Mouse (Mus musculus): Measurements from ENCODE around the gene Olfr1412. TPM values are rescaled to one million over a fixed set of nuclear protein-coding genes. Genes with fewer than 3 reads are reported as not detected.

Gene Olfr1412
- total RNA-seq (2015), result not detected in 2 replicates
- total RNA-seq (2017), result not detected in 2 replicates

GRCm38 (mm10) chr1:92585479-92585878, at the start of gene Olfr1412:
Olfr1412 (plus strand) TSS chr1:92585779.
- no peak for ATAC-seq (ENCODE audit: poor library complexity, severe bottlenecking)

DNA sequence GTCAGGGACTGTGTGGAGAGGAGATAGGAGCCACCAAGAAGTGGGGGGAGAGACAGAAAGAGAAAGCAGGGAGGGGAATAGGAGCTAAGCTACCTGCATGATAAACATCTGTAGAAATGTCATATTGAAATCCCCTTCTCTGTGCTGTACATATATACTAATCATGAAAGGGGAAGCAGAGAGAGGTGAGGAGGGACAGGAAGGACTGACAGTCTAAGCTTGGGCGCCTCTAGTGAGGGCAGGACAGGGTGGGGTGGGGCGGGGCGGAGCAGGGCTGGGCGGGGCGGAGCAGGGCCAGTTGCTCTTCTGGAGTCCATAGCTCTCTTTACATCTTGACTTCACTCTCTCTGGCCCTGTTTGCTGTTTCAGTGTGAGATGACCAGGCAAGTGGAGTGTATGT, 48.6 kb upstream of the Olfr1412 start:
- no peak for ATAC-seq (ENCODE audit: poor library complexity, severe bottlenecking)

- no peak for ATAC-seq (ENCODE audit: poor library complexity, severe bottlenecking)
These were observed 46.5 kb upstream of the Olfr1412 start for GRCm38 (mm10) chr1:92539071-92539470.

- ATAC-seq (ENCODE audit: poor library complexity, severe bottlenecking), result no peak
These were observed 39.6 kb upstream of the Olfr1412 start for GRCm38 (mm10) chr1:92545929-92546328.

- no peak for ATAC-seq (ENCODE audit: poor library complexity, severe bottlenecking)
These were observed 14.6 kb upstream of the Olfr1412 start, which contains the start of gene Olfr1413 for GRCm38 (mm10) chr1:92571022-92571421. Olfr1413 (plus strand) TSS chr1:92571322.

DNA sequence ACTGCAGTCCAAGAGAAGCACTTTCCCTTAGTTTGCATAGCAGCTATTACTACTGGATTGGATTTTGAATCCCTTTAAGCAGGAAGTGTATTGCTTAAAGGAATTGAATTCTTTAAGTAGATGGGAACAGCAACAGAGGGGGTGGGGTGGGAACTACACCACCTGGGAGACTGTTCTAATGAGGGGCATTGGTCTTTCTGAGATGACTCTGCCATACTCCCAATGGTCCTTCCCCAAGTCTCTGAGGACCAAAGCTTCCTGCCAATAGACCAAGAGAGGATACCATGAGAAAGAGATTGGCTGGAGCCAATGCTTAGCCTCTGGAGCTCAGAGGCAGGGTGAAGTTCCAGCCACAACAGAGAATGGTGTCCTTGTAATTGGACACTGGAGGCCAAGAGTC, 8.5 kb downstream of the Olfr1412 start, which contains the start of gene Olfr1411:
Olfr1411 (plus strand) TSS at position 301 of the 400 bp plus-strand sequence.
- ATAC-seq (ENCODE audit: poor library complexity, severe bottlenecking), result no peak

GRCm38 (mm10) chr1:92596019-92596418, 10.4 kb downstream of the Olfr1412 start:
- ATAC-seq (ENCODE audit: poor library complexity, severe bottlenecking), result no peak

GRCm38 (mm10) chr1:92605482-92605881, 19.9 kb downstream of the Olfr1412 start, which contains the start of gene Olfr1410:
Olfr1410 (plus strand) TSS chr1:92605782.
- no peak for ATAC-seq (ENCODE audit: poor library complexity, severe bottlenecking)

- no peak for ATAC-seq (ENCODE audit: poor library complexity, severe bottlenecking)
These were observed 22.1 kb downstream of the Olfr1412 start for GRCm38 (mm10) chr1:92607711-92608110.

DNA sequence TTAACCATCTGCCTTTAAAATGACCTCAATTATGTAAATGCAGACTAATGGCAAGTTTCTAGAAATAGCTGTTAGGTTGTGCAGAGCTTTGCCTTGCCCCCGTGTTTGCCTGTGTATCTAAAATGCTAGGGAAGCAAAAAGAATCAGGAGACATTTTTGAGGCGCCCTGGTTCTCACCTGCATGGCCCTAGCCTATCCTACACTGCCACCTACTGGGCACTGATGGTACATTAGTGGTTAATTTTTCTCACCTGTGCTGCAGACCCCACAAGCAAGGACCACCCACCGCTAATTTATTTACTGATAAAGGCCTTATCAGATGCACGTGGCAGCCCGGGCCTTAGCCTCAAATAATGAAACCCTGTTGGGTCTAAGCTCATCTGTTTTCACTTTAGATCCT, 25.4 kb downstream of the Olfr1412 start:
- peak; percentile 71 for ATAC-seq (ENCODE audit: poor library complexity, severe bottlenecking)

GRCm38 (mm10) chr1:92613175-92613574, 27.6 kb downstream of the Olfr1412 start:
- ATAC-seq (ENCODE audit: poor library complexity, severe bottlenecking), result no peak

DNA sequence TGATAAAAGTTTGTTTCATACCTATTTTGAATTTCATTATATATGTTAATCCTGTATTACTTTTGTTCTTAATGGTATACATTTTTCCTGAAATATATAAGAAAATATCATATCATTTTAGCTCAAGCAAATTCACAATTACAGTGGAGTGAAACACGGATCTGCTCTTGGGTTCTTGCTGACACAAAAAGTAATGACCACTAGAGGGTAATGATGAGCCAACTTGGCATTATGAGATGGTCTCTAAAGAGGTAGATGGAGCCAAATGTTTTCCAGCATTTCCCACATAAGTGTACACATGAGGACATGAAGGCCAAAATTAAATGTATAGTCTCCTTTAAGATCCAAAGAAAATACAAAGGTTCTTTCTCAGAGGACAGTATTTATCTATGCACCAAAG, 28.9 kb downstream of the Olfr1412 start:
- ATAC-seq (ENCODE audit: poor library complexity, severe bottlenecking), result no peak

DNA sequence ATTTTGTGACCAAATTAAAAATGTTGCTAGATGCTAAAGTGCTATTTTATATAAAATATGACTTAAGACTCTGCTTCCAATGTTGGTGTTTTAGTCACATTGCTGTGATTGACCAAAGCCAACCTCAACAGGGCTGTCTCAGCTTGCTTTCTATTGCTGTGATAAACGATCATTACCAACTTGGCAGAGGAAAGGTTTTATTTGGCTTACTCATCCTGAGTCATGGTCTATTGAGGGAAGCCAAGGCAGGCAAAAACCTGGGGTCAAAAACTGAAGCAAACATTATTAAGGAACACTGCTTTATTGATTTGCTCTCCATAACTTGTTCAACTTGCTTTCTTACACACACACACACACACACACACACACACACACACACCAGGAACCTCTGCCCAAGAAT, 30.5 kb downstream of the Olfr1412 start:
- ATAC-seq (ENCODE audit: poor library complexity, severe bottlenecking), result no peak

GRCm38 (mm10) chr1:92617488-92617887, 31.9 kb downstream of the Olfr1412 start, which contains the start of gene Olfr12:
Olfr12 (plus strand) TSS chr1:92617788.
- ATAC-seq (ENCODE audit: poor library complexity, severe bottlenecking), result no peak

DNA sequence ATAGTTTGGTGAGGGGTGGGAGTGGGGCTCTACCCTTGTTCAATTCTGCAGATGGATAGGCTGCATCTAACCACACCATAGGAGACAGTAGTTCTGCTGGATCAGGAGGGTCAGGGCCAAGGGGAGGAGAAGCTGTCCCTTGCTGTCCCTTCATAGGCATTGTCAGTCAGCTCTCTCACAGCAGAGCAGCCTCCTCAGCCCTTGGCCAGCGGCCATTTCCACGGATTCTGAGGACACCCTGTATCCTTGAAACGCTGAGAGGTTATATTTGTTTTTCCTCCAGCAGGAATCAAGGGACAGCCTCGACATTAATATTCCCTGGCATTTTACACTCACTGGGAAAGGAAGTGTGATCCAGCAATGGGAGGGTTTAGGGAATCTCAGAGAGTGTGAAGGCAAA, 32.8 kb downstream of the Olfr1412 start:
- ATAC-seq (ENCODE audit: poor library complexity, severe bottlenecking), result no peak

GRCm38 (mm10) chr1:92628227-92628626, 42.6 kb downstream of the Olfr1412 start:
- ATAC-seq (ENCODE audit: poor library complexity, severe bottlenecking), result no peak

DNA sequence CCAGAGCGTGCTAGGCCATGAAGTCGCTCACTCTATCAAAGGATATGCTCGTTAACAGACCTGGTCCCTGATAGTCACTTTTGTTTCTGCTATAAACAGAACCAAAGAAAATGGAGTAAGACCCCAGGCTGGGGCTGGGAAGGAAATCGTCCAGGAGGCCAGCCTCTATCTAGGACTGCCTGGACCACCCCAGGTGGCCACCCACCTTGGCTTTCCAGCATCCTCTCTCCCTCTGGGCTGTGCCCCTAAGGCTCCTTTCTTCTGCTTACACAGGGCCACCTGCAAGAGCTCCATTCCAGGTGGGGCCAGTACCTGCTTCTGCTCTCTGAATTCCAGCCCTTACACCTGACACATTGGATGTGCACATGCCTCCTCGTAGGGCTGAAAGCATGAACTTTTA, 46.6 kb downstream of the Olfr1412 start:
- no peak for ATAC-seq (ENCODE audit: poor library complexity, severe bottlenecking)

DNA sequence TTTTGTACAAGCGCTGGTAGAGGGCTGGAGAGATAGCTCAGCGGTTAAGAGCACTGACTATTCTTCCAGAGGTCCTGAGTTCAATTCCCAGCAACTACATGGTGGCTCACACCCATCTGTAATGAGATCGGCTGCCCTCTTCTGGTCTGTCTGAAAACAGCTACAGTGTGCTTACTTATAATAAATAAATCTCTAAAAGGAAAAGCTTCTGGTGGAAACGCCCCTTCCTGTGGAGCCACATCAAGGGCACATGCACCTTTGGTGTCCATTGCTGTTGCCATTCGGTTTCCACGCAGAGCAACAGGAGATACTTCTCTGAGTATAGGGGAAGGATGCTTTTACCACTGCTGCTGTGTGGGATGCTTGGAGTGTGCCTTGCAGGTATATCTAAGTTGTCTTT, 47.4 kb downstream of the Olfr1412 start:
- ATAC-seq (ENCODE audit: poor library complexity, severe bottlenecking), result no peak

GRCm38 (mm10) chr1:92633726-92634125, 48.1 kb downstream of the Olfr1412 start:
- ATAC-seq (ENCODE audit: poor library complexity, severe bottlenecking), result no peak

GRCm38 (mm10) chr1:92634569-92634968, 49.0 kb downstream of the Olfr1412 start:
- ATAC-seq (ENCODE audit: poor library complexity, severe bottlenecking), result no peak

- ATAC-seq (ENCODE audit: poor library complexity, severe bottlenecking), result no peak
These were observed 49.5 kb downstream of the Olfr1412 start for GRCm38 (mm10) chr1:92634976-92635599.

DNA sequence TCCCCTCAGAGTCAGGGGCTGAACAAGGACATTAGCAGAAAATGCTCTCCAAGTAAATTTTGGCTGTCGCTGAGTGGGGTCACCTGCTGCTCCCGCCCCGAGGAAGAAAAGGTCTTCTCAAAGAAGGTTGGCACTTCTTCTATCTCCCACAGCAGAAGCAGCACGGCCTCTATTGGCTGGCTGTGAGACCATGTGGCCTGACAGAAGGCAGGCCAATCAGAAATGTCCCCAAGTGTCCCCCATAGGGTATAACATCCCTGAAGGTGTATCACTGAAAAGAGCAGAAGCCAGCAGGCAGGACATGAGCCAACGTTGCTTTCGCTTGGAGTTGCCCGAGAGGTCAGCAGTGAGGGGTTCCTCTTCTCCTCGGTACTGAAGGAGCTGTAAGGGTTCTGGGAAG, 50.4 kb downstream of the Olfr1412 start:
- ATAC-seq (ENCODE audit: poor library complexity, severe bottlenecking), result no peak

- no peak for ATAC-seq (ENCODE audit: poor library complexity, severe bottlenecking)
These were observed 51.1 kb downstream of the Olfr1412 start for GRCm38 (mm10) chr1:92636676-92637075.

Measured in megakaryocyte, adult 5-6 weeks (primary cell).